Mouse (Mus musculus): ENCODE data around the gene Gm8126. TPM values are rescaled to one million over a fixed set of nuclear protein-coding genes. Genes with fewer than 3 reads are reported as not detected.

Gene Gm8126
- polyA plus RNA-seq (2014; fragmentation: Illumina TruSeq; extraction: RNeasy Lipid Tissue Mini Kit (QIAGEN cat#74804); ENCODE audit: low read depth, low replicate concordance), result not detected

DNA sequence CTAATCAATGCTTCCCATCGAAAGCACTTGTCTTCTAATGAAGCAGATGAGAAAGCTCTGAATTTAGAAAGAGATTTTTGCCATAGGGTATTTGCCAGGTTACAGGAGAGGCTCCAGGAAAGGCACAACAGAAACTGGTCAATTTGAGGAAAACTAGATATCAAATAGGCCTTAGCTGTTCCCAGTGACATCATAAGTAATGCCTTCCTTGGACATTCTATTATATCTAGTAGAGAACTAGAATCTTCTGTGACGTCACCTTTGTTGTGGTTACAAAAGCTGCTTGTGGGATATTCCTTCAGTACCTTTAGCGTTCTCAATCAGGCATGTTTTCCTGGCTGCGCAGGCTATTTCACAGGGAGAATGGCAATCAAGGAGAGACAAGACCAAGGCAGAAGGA is at the start of gene Gm8126:
TSS of gene Gm8126 (plus strand) at position 301 of the 400 bp plus-strand sequence.

DNA sequence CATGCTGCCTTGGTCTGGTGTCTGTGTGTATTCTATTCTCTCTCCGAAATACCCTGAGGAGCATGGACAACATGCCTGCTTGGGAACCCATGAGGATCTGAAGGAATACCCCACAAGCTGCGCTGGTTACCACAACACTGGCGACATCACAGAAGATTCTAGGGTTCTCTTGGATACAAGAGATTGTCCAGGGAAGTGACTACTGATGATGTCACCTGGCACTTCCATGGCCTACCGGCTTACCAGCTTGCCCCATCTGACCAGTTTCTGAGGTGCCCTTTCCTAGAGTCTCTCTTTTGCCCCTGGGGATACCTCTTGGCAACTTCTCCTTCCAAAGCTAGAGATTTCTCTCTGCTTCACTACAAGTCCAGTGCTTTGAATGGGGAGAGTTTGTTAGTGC is 23.2 kb upstream of the Gm8126 start, which contains the start of gene Gm8122:
TSS of gene Gm8122 (minus strand) at position 101 of the 400 bp plus-strand sequence.

GRCm38 (mm10) chr14:43274986-43275511 is 16.6 kb downstream of the Gm8126 start, which contains the start of gene Gm9732:
Gm9732 (plus strand) TSS chr14:43275036.

DNA sequence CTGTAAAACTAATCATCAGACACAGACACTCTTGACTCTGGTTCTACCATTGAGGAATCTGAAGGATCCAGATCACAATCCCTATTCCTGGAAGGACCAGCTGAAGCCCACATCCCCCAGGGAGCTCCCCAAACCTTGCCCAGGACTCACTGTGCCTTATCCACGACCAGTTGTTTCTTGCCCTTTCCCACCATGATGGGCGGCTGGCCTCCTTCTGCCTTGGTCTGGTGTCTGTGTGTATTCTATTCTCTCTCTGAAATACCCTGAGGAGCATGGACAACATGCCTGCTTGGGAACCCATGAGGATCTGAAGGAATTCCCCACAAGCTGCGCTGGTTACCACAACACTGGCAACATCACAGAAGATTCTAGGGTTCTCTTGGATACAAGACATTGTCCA is 35.1 kb downstream of the Gm8126 start, which contains the start of gene Gm8127:
TSS of gene Gm8127 (minus strand) at position 330 of the 400 bp plus-strand sequence.

Other genes with a start within 250 kb of the Gm8126 start
- gene Gm10376, start 243.0 kb upstream of the Gm8126 start, polyA plus RNA-seq (2014; fragmentation: Illumina TruSeq; extraction: RNeasy Lipid Tissue Mini Kit (QIAGEN cat#74804); ENCODE audit: low read depth, low replicate concordance), result not detected
- not detected for gene Gm8094, start 182.0 kb upstream of the Gm8126 start, polyA plus RNA-seq (2014; fragmentation: Illumina TruSeq; extraction: RNeasy Lipid Tissue Mini Kit (QIAGEN cat#74804); ENCODE audit: low read depth, low replicate concordance)
- gene Gm8104, start 158.0 kb upstream of the Gm8126 start, polyA plus RNA-seq (2014; fragmentation: Illumina TruSeq; extraction: RNeasy Lipid Tissue Mini Kit (QIAGEN cat#74804); ENCODE audit: low read depth, low replicate concordance), result not detected
- not detected for gene Gm7233, start 78.8 kb upstream of the Gm8126 start, polyA plus RNA-seq (2014; fragmentation: Illumina TruSeq; extraction: RNeasy Lipid Tissue Mini Kit (QIAGEN cat#74804); ENCODE audit: low read depth, low replicate concordance)
- not detected for gene Gm8122, start 23.3 kb upstream of the Gm8126 start, polyA plus RNA-seq (2014; fragmentation: Illumina TruSeq; extraction: RNeasy Lipid Tissue Mini Kit (QIAGEN cat#74804); ENCODE audit: low read depth, low replicate concordance)
- not detected for gene Gm9732, start 16.4 kb downstream of the Gm8126 start, polyA plus RNA-seq (2014; fragmentation: Illumina TruSeq; extraction: RNeasy Lipid Tissue Mini Kit (QIAGEN cat#74804); ENCODE audit: low read depth, low replicate concordance)
- not detected for gene Gm8127, start 35.2 kb downstream of the Gm8126 start, polyA plus RNA-seq (2014; fragmentation: Illumina TruSeq; extraction: RNeasy Lipid Tissue Mini Kit (QIAGEN cat#74804); ENCODE audit: low read depth, low replicate concordance)
- gene 1700001F09Rik, start 89.2 kb downstream of the Gm8126 start, polyA plus RNA-seq (2014; fragmentation: Illumina TruSeq; extraction: RNeasy Lipid Tissue Mini Kit (QIAGEN cat#74804); ENCODE audit: low read depth, low replicate concordance), result not detected
- gene Gm8138, start 157.7 kb downstream of the Gm8126 start, polyA plus RNA-seq (2014; fragmentation: Illumina TruSeq; extraction: RNeasy Lipid Tissue Mini Kit (QIAGEN cat#74804); ENCODE audit: low read depth, low replicate concordance), result not detected